Mouse (Mus musculus) T-helper 1 cell (primary cell): Measurements from ENCODE around the gene Cdt1.

Experiments used
- in situ Hi-C: fragments of 300-600 bp; cut with MboI, MseI; formaldehyde crosslinking; loops from one replicate; pipeline ENCODE4 v1.15.1; 2025; ENCODE audit warnings: high pct_unique_total_duplicates

Gene Cdt1

GRCm38 (mm10) chr8:122548891-122549439 lies 18.9 kb upstream of the Cdt1 start:
- in situ Hi-C loops = no loop called here

DNA sequence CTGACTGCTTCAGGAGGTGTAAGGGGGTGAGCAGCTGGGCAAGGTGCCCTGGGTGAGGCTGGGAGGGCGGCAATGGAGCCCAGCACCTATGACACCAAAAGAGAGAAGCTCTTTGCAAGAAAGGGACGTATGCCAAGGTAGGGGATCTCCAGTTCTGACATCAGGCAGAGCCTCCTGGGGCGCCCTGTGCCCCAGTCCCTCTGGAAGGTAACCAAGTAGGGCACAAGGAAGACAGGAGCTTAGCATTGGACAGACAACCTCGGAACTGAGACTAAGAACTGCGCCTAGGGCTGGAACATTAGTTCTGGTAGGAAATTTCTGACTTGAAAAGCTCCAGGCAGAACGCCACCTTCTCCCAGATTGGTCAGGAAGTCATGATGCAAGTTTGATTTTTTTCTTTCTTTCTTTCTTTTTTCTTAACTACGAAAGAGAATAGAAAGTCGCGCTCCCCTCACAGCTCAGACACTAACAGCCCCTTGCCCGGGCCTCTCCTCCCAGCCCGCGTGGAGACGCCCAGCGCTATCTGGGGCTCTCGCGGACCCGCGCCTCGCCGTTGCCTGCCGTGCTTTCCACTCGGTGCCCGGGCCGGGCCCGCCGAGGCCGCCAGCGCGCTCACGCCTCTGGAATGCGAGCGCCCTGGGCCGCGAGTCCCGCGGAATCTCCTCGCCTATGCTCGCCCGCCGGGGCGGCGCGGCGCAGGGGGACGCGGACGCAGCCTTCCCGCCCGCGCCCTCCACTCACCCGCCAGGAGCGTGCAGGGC lies 17.4 kb upstream of the Cdt1 start:
- in situ Hi-C loops = loop anchor here (25.0 kb wide), 1 partner anchor 1012 kb away; no protein-coding TSS in a partner anchor

DNA sequence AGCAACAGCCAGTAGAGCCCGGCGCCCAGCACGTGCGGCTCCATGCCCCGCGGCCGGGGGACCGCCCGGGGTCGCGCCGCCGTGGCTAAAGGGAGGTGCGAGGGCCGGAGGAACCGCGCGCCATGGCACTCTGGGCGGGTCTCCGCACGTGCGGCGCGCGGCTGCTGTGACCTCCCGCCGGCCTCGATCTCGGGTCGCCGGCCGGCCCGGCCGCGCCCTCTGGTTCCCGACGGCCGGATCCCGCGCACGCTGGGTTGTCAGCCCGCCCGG lies 16.9 kb upstream of the Cdt1 start:
- in situ Hi-C loops = loop anchor here (25.0 kb wide), 1 partner anchor 1011 kb away; no protein-coding TSS in a partner anchor

GRCm38 (mm10) chr8:122551265-122552051 lies 16.4 kb upstream of the Cdt1 start, which contains the start of gene Piezo1:
TSS of gene Piezo1 (minus strand) at chr8:122551329.
- in situ Hi-C loops = loop anchor here (25.0 kb wide), 1 partner anchor 1011 kb away; no protein-coding TSS in a partner anchor

- in situ Hi-C loops = loop anchor here (25.0 kb wide), 1 partner anchor 1008 kb away; no protein-coding TSS in a partner anchor
These were observed 13.0 kb upstream of the Cdt1 start for GRCm38 (mm10) chr8:122554786-122555185.

DNA sequence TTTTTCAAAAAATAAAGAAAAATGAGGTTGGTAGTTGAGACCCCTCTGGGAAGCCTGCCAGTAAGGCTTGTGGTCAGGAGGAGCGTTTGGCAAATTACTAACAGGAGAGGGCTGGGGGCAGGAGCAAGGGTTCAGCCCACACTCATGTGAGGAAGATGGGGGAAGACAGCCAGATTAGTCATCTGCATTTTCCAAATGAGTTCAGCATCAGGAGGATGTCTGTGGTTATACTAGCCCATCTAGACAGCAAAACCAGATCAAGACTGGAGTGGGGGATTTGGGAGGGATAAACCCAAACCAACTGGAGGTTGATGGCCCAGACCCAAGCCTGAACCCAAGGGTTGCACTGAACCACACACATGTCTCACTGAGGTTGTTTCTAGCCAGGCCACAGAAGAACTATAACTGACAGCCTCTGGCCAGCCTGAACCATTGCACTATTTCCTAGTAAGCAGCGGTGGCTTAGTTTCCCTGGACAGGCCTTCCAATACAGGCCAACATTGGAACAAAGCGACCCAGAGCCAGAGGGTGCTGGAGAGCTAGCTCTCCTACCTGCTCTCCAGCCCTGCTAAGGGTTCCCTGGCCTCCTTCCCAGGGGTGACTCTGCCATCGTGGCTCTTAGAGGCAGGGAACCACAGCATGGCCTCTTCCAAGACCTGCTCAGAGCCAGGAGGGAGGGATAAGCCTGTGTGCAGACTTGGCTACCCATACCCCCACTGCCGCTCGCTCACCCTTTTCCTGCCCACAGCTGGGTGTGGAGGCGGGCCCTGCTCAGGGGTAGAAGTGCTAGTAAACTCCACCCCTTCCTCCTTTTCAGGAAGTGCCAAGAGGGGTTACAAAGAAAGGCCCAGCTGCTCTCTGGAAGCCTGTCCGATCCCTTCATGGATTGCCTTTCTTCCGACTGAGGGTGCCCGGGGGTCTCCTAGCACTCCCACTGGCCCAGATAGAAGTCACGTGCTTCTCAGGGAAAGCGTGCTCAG lies 11.5 kb upstream of the Cdt1 start:
- in situ Hi-C loops = loop anchor here (25.0 kb wide), 1 partner anchor 1006 kb away; no protein-coding TSS in a partner anchor

- in situ Hi-C loops = loop anchor here (25.0 kb wide), 1 partner anchor 1005 kb away; no protein-coding TSS in a partner anchor
These were observed 10.4 kb upstream of the Cdt1 start for GRCm38 (mm10) chr8:122557248-122558038.

- in situ Hi-C loops = loop anchor here (25.0 kb wide), 1 partner anchor 1003 kb away; no protein-coding TSS in a partner anchor
These were observed 9.0 kb upstream of the Cdt1 start for GRCm38 (mm10) chr8:122558671-122559349.

DNA sequence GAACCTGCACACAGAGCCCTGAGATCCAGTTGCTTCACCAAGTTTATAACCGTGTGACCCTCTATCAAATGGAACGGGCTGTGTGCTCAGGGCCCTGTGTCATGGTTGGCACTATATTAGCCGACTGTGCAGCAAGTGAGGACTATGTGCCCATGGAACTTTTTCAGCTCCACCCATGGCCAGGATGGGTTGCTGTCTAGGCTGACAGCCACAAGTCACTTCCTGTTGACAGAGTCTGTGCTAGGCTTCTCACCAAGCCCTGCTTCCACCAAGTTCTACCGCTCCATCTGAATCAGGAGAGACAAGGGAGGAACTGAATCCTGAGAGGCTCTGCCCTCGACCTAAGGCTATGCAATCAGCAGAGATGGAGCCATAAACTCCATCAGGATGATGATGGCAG lies 6.6 kb upstream of the Cdt1 start:
- in situ Hi-C loops = loop anchor here (25.0 kb wide), 1 partner anchor 1001 kb away; no protein-coding TSS in a partner anchor

GRCm38 (mm10) chr8:122564363-122565352 lies 3.2 kb upstream of the Cdt1 start:
- in situ Hi-C loops = loop anchor here (5.0 to 25.0 kb wide), 4 partner anchors 62 to 998 kb away; partner anchors contain the start of gene Rpl13

DNA sequence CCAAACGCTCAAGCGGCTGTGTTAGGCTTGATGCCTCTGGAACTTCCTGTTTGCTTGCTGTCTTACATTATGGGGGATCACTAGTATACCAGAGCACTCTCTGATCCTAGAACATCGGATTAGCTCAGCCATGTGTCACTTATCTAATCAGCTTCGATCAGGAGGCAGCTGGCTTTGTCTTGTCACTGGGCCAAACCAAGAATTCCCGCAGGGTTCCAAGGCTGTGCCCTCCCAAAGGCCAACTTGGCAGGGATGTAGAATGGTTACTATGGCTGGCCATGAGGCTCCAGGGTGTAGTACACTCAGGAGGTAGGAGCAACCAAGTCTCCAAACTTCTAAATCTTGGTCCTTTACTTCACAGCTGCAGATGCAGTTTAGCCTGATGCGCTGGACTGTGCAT lies 1.0 kb upstream of the Cdt1 start:
- in situ Hi-C loops = loop anchor here (5.0 to 25.0 kb wide), 4 partner anchors 64 to 996 kb away; partner anchors contain the start of gene Rpl13

DNA sequence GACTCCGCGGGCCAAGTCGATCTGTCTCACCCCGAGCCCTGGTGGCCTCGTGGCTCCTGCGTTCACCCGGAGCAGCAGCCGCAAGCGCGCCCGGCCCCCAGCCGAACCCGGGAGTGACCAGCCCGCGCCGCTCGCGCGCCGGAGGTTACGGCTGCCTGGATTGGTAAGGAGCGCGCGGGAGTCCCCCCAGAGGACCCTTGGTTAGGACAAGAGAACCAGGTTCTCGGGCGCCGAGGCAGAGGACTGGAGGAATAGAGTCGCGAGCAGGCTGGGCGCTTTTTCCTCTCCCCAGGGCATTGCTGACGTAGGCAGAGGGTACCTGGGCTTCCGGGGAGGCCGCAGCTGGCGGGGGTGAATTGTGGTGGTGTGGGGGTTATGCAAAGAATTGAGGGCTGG lies 292 bp downstream of the Cdt1 start:
- in situ Hi-C loops = loop anchor here (5.0 to 25.0 kb wide), 4 partner anchors 66 to 994 kb away; partner anchors contain the start of gene Rpl13

DNA sequence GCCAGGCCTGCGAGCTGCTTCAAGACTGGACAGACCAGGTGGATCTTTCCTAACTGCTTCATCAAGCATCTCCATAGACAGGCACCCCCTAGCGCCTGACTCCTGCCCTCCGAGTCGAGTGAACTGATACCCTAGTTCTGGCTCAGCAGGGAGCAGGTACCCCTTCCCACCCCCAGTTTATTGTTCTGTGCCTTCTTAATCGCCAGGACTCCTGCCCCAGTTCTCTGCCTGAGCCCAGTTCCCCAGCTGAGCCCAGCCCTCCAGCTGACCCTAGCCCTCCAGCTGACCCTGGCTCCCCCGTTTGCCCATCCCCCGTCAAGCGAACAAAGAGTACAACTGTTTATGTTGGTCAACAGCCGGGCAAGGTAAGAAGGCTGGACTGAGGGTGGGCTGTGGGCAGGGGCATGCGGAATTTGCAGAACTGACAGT lies 1.1 kb downstream of the Cdt1 start:
- in situ Hi-C loops = loop anchor here (5.0 to 25.0 kb wide), 4 partner anchors 67 to 993 kb away; partner anchors contain the start of gene Rpl13

- in situ Hi-C loops = loop anchor here (5.0 to 25.0 kb wide), 4 partner anchors 67 to 993 kb away; partner anchors contain the start of gene Rpl13
These were observed 1.5 kb downstream of the Cdt1 start for GRCm38 (mm10) chr8:122569329-122569728.

- in situ Hi-C loops = loop anchor here (5.0 to 25.0 kb wide), 4 partner anchors 68 to 992 kb away; partner anchors contain the start of gene Rpl13
These were observed 2.2 kb downstream of the Cdt1 start for GRCm38 (mm10) chr8:122569996-122570395.

- in situ Hi-C loops = loop anchor here (25.0 kb wide), 1 partner anchor 991 kb away; no protein-coding TSS in a partner anchor
These were observed 3.3 kb downstream of the Cdt1 start for GRCm38 (mm10) chr8:122571153-122571552.

- in situ Hi-C loops = loop anchor here (25.0 kb wide), 1 partner anchor 990 kb away; no protein-coding TSS in a partner anchor
These were observed 4.0 kb downstream of the Cdt1 start for GRCm38 (mm10) chr8:122571750-122572267.
